ENCODE assay signal across 15 mouse cellular contexts in the genomic region with DNA sequence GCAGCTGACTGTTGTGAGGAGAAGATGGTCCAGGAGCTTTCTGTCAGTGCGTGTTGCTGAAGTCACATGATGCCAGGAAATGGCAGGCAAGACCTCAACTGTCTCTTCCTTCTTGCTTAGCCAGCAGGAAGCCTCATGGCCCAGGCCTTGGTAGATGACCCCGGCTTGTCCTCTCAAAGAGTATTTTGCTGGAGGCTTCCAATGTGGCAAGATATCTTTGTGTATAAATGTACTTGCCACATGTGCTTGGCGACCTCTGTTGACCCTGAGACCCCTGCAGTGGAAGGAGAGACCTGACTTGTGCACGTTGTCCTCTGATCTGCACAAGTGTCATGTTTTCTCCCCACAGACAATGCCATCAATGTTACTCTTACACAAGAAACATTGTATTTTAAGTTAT.
"Had no signal": no experiment of that assay in that cellular context is flagged by ENCODE, and none has a peak within 500 bp of the region (broad histone marks: within the 10 kb centered on the region; RNA-seq: fewer than 3 reads in every experiment).

No protein-coding gene starts in this region.

- H3K9me3 ChIP-seq: midbrain, embryonic 10.5 days; midbrain, embryonic 13.5 days; midbrain, embryonic 15.5 days; neural tube, embryonic 12.5 days; stomach, embryonic 15.5 days had no signal

- H3K27ac ChIP-seq: midbrain, embryonic 10.5 days; midbrain, embryonic 13.5 days; midbrain, embryonic 15.5 days; neural tube, embryonic 12.5 days; stomach, embryonic 15.5 days; stomach, postnatal 0 days had no signal

- ATAC-seq: midbrain, embryonic 13.5 days; midbrain, embryonic 15.5 days had no signal

- H3K27me3 ChIP-seq: midbrain, embryonic 13.5 days; midbrain, embryonic 15.5 days; neural tube, embryonic 12.5 days; stomach, embryonic 15.5 days had no signal

- H3K9ac ChIP-seq: lung, embryonic 14.5 days; midbrain, embryonic 13.5 days; midbrain, embryonic 15.5 days; neural tube, embryonic 12.5 days; stomach, embryonic 15.5 days had no signal

- H3K4me1 ChIP-seq: stomach, embryonic 15.5 days had no signal

- H3K4me2 ChIP-seq: lung, embryonic 14.5 days; midbrain, embryonic 13.5 days; midbrain, embryonic 15.5 days; neural tube, embryonic 12.5 days; stomach, embryonic 15.5 days had no signal

- H3K4me3 ChIP-seq: midbrain, embryonic 10.5 days; midbrain, embryonic 13.5 days; midbrain, embryonic 15.5 days; myocyte; neural tube, embryonic 12.5 days; stomach, embryonic 15.5 days had no signal

- H3K36me3 ChIP-seq: midbrain, embryonic 10.5 days; midbrain, embryonic 13.5 days; midbrain, embryonic 15.5 days; neural tube, embryonic 12.5 days; stomach, embryonic 15.5 days had no signal

- DNase-seq: lung, adult 18-20 months; lung, embryonic 14.5 days; lung, postnatal 10 days; lung, postnatal 4 days; right cerebral cortex, postnatal 14 days; thymus, adult 2 months; thymus, postnatal 25 days; thymus, postnatal 4 days had no signal
